Mouse (Mus musculus) brain, embryonic 14.5 days (tissue): ENCODE data around the gene Dlg1.

ENCODE experiments used
- CTCF ChIP-seq: fragments of 200-500 bp; IDR thresholded peaks from 2 replicates; pipeline ENCODE4 v1.5.1; 2012; ENCODE audit warnings: inconsistent platforms, mild to moderate bottlenecking, moderate library complexity, borderline replicate concordance; ENCODE audit not compliant: insufficient read depth, insufficient read length; ENCODE audit errors: extremely low read depth
- POLR2A ChIP-seq: fragments of 200-500 bp; IDR thresholded peaks from 2 replicates; pipeline ENCODE4 v1.6.1; 2012; ENCODE audit warnings: mild to moderate bottlenecking, inconsistent platforms, borderline replicate concordance; ENCODE audit not compliant: poor library complexity, insufficient read depth, insufficient read length, severe bottlenecking; ENCODE audit errors: extremely low read depth

DNA sequence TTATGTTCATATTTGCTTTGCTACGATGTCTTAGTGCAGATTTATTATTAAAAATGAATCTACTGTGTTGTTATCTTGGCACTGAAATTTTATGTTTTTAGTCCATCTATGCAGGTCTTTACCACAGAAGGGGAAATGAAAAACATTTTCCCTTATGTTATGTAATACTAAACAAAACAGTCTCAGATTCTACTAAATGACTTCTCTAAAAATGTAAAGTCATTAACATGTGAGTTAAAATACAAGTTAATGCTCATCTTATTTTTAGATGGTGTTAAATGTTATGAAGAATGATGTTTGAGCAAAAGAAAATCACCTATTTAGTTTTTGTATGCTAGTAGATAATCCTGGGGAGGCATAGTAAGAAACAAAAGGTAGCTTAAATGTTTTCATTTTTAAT is 91.8 kb downstream of the Dlg1 start:
- no peak for TF ChIP-seq POLR2A
- no peak for TF ChIP-seq CTCF
